Mouse (Mus musculus) liver, adult 2 months (tissue): ENCODE results near the gene Larp1.

ENCODE experiments used
- CTCF ChIP-seq: fragments of 200-500 bp; IDR thresholded peaks from 2 replicates; pipeline ENCODE4 v1.5.1; 2011; ENCODE audit warnings: low read depth, low read length, control low read depth
- POLR2A ChIP-seq: fragments of 200-500 bp; IDR thresholded peaks from 2 replicates; pipeline ENCODE4 v1.6.1; 2011; ENCODE audit warnings: low read length, control low read depth; ENCODE audit not compliant: insufficient read depth; ENCODE audit errors: extremely low read depth

DNA sequence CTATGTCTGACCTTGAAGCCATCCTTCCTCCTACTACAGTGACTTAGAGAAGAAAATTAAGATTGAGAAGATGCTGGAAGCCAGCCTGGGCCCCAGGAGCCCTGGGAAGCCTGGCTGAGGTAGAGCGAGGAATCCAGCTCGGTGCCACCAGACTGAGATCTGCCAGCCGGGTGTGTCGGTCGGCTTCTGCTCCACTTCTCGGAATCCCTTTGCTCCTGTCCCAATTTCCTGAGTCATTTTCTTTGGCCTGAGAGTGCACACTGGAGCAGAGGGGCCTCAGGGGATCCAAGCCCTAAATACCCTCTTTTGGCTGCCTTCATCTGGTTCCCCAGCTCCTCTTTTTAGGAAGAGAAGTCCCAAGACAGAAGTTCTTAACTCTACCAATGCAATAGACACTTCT is 29.2 kb upstream of the Larp1 start:
- TF ChIP-seq CTCF = no peak
- no peak for TF ChIP-seq POLR2A
